Mouse (Mus musculus) adrenal gland, adult 8-10 months (tissue): Measurements from ENCODE around the gene Ppp1r35. TPM values are rescaled to one million over a fixed set of nuclear protein-coding genes. Genes with fewer than 3 reads are reported as not detected.

Source experiments
- DNase-seq: peaks from one replicate; pipeline ENCODE4 v3.0.0; 2022
- total RNA-seq, 4 experiments: library from RNA; stranded (reverse); gene quantifications; 2 replicates each; pipeline ENCODE4 v1.2.4; 2022

Ppp1r35 gene
- total RNA-seq, 4 experiments from 2014 or later, result 21.2 to 35.5 (median 27.0) TPM

- no peak for DNase-seq
Observed at GRCm38 (mm10) chr5:137751988-137752387, 26.7 kb upstream of the Ppp1r35 start.

DNA sequence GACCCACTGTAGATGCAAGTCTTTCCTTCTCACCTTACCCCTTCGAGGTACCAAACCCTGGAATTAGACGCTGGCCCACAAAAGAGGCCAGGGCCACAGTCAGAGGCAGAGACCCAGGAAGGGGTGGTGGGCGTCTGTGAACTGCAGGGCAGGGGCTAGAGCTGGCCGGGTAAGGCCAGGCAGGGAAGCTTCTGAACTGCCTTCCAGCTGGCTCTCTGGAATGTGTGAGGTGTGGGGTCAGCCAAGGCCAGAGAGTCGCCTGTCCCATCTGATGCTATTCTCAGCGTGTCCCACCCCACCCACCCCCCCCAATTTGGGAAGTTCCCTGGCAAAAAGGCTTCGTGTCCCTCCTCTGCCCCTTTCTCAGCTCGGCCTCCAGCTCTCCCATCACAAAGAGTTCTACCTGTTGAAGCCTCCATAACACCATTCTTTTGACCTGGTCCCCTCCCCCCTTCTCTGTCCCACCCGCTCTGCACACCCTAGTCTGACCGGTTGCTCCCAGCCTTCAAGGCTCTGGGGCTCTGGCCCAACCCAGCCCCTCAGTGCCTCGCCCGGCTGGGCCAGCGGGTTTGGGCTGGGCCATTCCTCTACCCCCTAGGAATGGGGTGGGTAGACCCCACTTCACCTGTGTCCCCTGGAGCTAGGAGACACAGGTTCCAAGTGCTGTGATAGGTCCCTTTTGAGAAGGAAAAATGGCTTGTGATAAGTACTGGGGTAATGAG is 25.4 kb upstream of the Ppp1r35 start:
- no peak for DNase-seq

DNA sequence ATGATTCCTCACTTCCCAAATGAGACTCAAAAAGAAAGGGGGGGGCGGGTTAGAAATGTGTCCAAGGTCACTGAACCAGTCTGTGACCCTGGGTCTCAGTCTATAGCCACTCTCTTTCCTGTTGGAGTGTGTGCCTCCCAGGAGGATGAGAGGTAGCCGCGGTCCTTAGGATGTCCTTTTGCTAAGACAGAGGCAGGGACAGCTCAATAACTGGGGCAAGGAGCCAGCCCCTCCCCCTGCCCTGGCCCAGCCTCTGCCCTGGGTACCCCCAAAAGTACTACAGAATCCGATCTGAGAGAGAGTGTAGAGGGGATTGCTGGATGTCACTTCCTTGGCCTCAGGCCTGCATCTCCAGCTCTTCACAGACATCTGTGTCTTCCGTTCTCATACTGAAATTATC is 23.2 kb upstream of the Ppp1r35 start:
- DNase-seq, result no peak

DNA sequence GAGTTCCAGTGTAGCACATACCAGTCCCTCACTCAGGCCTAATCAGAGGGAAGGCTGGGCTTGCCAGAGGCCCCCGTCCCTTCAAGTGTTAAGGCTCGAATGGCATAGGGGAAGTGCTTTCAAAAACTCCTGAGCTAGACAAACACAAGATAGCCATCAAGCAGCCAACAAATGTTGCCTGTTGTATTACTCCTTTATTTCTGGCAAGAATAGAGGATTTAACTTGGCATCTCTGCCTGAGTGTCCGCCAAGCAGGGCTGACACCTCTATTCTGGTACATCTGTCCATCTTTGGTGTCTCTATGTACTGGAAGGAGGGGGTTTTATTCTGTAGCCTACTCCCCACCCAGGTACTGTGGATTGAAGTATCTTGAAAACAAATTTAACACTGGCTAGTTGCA is 22.5 kb upstream of the Ppp1r35 start:
- DNase-seq, result no peak

GRCm38 (mm10) chr5:137756882-137757661 is 21.6 kb upstream of the Ppp1r35 start:
- peak; percentile 71 for DNase-seq

- DNase-seq, result no peak
Observed at GRCm38 (mm10) chr5:137757887-137758286, 20.8 kb upstream of the Ppp1r35 start.

GRCm38 (mm10) chr5:137758921-137759534 is 19.6 kb upstream of the Ppp1r35 start:
- no peak for DNase-seq

GRCm38 (mm10) chr5:137759971-137760412 is 18.7 kb upstream of the Ppp1r35 start:
- peak; percentile 76 for DNase-seq

GRCm38 (mm10) chr5:137764609-137765340 is 13.9 kb upstream of the Ppp1r35 start:
- DNase-seq, result no peak

- no peak for DNase-seq
Observed at GRCm38 (mm10) chr5:137766270-137766669, 12.4 kb upstream of the Ppp1r35 start.

DNA sequence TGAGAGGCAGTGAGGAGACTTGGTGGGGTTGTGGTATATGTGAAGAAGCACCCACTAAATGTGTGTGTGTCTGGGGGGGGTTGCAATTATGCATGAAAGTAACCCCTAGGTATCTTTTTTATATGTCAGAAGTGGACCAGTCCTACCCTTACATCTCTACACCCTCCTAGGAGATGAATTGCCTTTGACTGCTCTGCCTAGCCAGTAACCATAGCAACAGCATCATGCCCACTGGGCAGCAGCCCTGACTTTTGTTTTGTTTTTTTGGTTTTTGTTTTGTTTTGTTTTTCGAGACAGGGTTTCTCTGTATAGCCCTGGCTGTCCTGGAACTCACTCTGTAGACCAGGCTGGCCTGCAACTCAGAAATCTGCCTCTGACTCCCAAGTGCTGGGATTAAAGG is 10.2 kb upstream of the Ppp1r35 start:
- DNase-seq, result no peak

- DNase-seq, result no peak
Observed at GRCm38 (mm10) chr5:137770709-137771108, 7.9 kb upstream of the Ppp1r35 start.

DNA sequence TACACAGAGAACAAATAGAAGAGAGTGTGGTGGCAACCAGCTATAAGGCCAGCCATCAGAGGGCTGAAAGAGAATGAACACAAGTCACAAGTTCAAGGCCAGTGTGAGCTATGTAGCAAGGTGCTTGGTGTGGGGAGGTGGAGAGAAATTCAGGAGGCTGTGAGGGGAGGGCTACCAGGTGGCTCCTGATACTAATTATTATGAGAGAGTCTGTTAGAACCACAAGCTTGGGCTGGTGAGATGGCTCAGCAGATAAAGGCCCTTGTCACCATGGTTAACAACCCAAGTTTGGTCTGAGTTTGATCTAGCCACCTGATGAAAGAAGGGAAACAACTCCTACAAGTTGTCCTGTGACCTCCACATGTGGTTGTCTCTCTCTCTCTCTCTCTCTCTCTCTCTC is 5.9 kb upstream of the Ppp1r35 start:
- no peak for DNase-seq

DNA sequence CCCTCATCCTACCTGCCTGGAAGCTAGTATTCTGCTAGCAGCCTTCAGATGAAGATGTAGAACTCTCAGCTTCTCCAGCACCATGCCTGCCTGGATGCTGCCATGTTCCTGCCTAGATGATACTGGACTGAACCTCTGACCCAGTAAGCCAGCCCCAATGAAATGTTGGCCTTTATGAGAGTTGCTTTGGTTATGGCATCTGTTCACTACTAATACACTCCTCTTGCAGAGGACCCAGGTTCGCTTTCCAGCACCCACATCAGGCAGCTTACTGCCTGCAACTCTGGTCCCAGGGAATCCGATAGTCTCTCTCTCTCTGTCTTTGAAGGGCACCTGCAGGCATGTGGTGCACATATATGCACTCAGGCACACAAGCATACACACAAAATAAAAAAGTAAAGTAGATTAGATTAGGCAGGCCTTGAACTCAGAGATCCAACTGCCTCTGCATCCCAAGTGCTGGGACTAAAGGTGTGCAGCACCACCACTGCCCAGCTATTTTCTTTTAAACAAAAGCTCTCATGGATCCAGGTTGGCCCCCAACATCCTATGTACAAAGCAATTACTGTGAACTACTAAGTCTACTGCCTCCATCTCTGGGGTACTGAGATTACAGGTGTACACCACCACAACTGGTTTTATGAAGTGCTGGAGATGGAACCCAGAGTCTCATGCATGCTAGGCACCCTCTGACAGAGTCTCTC is 2.9 kb upstream of the Ppp1r35 start:
- no peak for DNase-seq

GRCm38 (mm10) chr5:137776408-137776918 is 2.2 kb upstream of the Ppp1r35 start:
- DNase-seq, result no peak

GRCm38 (mm10) chr5:137777267-137777845 is 1.3 kb upstream of the Ppp1r35 start:
- no peak for DNase-seq

GRCm38 (mm10) chr5:137779053-137779933 is 644 bp downstream of the Ppp1r35 start:
- DNase-seq, result no peak

DNA sequence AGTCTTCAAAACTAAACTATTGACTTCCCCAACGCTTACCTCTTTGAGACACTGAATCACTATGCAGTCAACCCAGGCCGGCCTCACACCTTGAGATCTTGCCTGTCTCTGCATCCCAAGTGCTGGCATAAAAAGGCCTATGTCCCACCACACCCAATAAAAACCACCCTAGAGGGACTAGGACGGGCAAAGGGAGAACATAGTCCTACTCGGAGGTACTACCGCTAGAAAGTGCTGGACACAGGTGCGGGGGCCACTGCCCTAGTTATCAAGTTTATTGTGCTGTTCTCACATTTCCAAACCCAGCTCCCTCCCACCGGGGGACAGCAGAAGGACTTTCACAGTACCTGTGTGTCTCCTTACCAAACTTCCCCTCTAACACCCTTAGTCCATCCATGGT is 3.0 kb downstream of the Ppp1r35 start:
- no peak for DNase-seq

DNA sequence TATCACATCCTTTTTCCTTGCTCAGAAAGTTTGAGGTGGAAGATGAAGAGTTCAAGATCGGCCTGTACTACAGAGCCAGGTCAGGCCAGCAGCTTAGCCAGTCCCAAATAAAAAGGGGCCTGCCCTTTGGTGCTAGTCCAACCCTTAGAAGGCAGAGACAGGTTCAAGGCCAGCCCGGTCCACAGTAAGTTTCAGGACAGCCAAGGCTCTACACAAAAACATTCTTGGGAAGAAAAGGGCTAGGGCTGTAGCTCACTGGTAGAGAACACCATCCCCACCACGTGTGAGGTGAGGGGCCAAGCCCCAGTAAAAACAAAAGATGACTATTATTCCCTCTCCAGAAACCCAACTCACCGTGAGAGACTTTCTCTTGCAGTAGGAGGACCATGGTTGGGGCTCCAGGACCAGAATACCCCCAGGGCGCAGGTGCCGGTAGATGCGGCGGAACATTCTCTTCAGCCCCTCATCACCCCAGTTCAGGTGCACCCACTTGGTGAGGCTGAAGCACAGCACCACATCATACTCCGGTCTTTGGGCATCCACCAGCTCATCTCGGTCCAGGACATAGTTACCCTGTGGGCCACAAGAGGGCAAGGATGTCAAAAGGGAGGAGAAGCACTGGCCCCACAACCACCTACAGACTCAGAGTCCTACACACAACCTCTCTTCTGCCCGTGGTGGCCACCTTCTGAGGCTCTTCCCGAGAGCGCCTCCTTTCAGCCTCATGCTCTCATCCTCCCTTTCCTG is 4.3 kb downstream of the Ppp1r35 start:
- DNase-seq, result no peak
